27 mouse cellular contexts compared by ENCODE assay signal in the genomic region with DNA sequence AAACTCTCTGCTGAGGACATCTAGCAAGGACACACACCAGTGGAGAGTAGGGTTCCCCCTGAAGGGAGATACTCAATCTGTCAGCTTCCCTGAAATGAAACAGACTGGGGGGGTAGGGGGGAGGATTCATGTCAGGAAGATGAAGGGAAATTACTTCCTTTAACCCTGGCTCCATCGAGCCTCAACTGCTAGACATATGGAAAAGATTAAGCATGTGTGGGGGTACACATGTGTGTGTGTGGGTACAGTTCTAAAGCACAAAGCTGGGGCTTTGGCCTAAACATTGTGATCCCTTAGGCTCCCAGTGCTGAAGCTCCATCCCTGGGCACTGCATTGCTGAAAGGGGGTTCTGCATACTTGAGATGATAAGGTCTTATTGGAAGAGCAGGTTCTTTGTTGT.
A peak's percentile ranks its signal among the peaks of the same experiment; 100 is the strongest.
DNase-seq lines count a peak whose midpoint lies in the region; ATAC-seq lines count a peak whose summit lies in the region.
"Had no signal": no experiment of that assay in that cellular context is flagged by ENCODE, and none has a peak within 500 bp of the region (broad histone marks: within the 10 kb centered on the region; RNA-seq: fewer than 3 reads in every experiment).

No protein-coding gene starts in this region.

- H3K27me3 ChIP-seq in limb, embryonic 11.5 days (ENCODE audit: control insufficient read depth, insufficient read depth, low read length), result no peaks in the 10 kb centered on the region
- no peaks in the 10 kb centered on the region for H3K27me3 ChIP-seq in limb, embryonic 10.5 days (ENCODE audit: low read depth, poor library complexity, severe bottlenecking)
- no peaks in the 10 kb centered on the region for H3K27me3 ChIP-seq in embryonic facial prominence, embryonic 10.5 days (replicated peaks; ENCODE audit: low read depth, poor library complexity, severe bottlenecking)
- H3K27me3 ChIP-seq in embryonic facial prominence, embryonic 11.5 days (ENCODE audit: control insufficient read depth, insufficient read depth, low read length), result no peaks in the 10 kb centered on the region
- H3K27me3 ChIP-seq: CH12.LX; embryonic facial prominence, embryonic 13.5 days; embryonic facial prominence, embryonic 15.5 days; forebrain, embryonic 12.5 days; Patski had no signal

- no peaks in the 10 kb centered on the region for H3K36me3 ChIP-seq in limb, embryonic 11.5 days (ENCODE audit: control insufficient read depth, insufficient read depth, low read length)
- no peaks in the 10 kb centered on the region for H3K36me3 ChIP-seq in limb, embryonic 10.5 days
- no peaks in the 10 kb centered on the region for H3K36me3 ChIP-seq in embryonic facial prominence, embryonic 10.5 days (replicated peaks)
- H3K36me3 ChIP-seq in embryonic facial prominence, embryonic 11.5 days (replicated peaks; ENCODE audit: control insufficient read depth, insufficient read depth, low read depth, low read length), result no peaks in the 10 kb centered on the region
- H3K36me3 ChIP-seq: embryonic facial prominence, embryonic 13.5 days; embryonic facial prominence, embryonic 15.5 days; forebrain, embryonic 10.5 days; forebrain, embryonic 12.5 days; G1E had no signal

- no peaks in the 10 kb centered on the region for H3K4me1 ChIP-seq in limb, embryonic 11.5 days (ENCODE audit: control insufficient read depth, insufficient read depth, low read length)
- peaks cover 17% of the 10 kb centered on the region for H3K4me1 ChIP-seq in limb, embryonic 10.5 days
- H3K4me1 ChIP-seq in embryonic facial prominence, embryonic 10.5 days, result peaks cover 18% of the 10 kb centered on the region
- no peaks in the 10 kb centered on the region for H3K4me1 ChIP-seq in embryonic facial prominence, embryonic 11.5 days (ENCODE audit: control insufficient read depth, insufficient read depth, low read length)
- H3K4me1 ChIP-seq: forebrain, embryonic 10.5 days; forebrain, embryonic 12.5 days had no signal

- ATAC-seq in limb, embryonic 11.5 days (ENCODE audit: insufficient number of reproducible peaks, low FRiP score, low TSS enrichment, low read depth), result no peak
- ATAC-seq in embryonic facial prominence, embryonic 11.5 days (replicated peaks; ENCODE audit: insufficient number of reproducible peaks, low FRiP score, low TSS enrichment, low read depth), result peak; percentile 72
- ATAC-seq: activated CD4-positive, CD25-positive, alpha-beta regulatory T cell, adult 4 months; forebrain, embryonic 14.5 days; forebrain, embryonic 16.5 days; Patski had no signal

- H3K9ac ChIP-seq in limb, embryonic 11.5 days (ENCODE audit: low read length), result no peak overlapping the region
- H3K9ac ChIP-seq in embryonic facial prominence, embryonic 11.5 days (replicated peaks; ENCODE audit: low read length), result no peak overlapping the region
- H3K9ac ChIP-seq: embryonic facial prominence, embryonic 13.5 days; embryonic facial prominence, embryonic 15.5 days; forebrain, embryonic 12.5 days had no signal

- H3K4me2 ChIP-seq in limb, embryonic 11.5 days (ENCODE audit: low read depth, severe bottlenecking), result no peak overlapping the region
- no peak overlapping the region for H3K4me2 ChIP-seq in embryonic facial prominence, embryonic 11.5 days (ENCODE audit: low read depth, low read length)
- H3K4me2 ChIP-seq: embryonic facial prominence, embryonic 13.5 days; embryonic facial prominence, embryonic 15.5 days; forebrain, embryonic 12.5 days had no signal

- no peak overlapping the region for H3K4me3 ChIP-seq in limb, embryonic 11.5 days (ENCODE audit: low read depth, low read length)
- H3K4me3 ChIP-seq in limb, embryonic 10.5 days, result no peak overlapping the region
- H3K4me3 ChIP-seq in embryonic facial prominence, embryonic 10.5 days, result no peak overlapping the region
- no peak overlapping the region for H3K4me3 ChIP-seq in embryonic facial prominence, embryonic 11.5 days (ENCODE audit: low read depth, low read length)
- H3K4me3 ChIP-seq: embryonic facial prominence, embryonic 13.5 days; embryonic facial prominence, embryonic 15.5 days; erythroblast, embryonic 14.5 days; forebrain, embryonic 10.5 days; forebrain, embryonic 12.5 days had no signal

- WGBS in limb, embryonic 11.5 days, result 4% methylated on average over 1 of the region's 1 CpGs
- WGBS in limb, embryonic 10.5 days, result 25% methylated on average over 1 of the region's 1 CpGs
- WGBS in embryonic facial prominence, embryonic 10.5 days, result 44% methylated on average over 1 of the region's 1 CpGs
- WGBS in embryonic facial prominence, embryonic 11.5 days, result 22% methylated on average over 1 of the region's 1 CpGs

- no peak overlapping the region for H3K27ac ChIP-seq in limb, embryonic 11.5 days (replicated peaks; ENCODE audit: low read depth, low read length)
- no peak overlapping the region for H3K27ac ChIP-seq in limb, embryonic 10.5 days
- peak overlapping the region; percentile 57 for H3K27ac ChIP-seq in embryonic facial prominence, embryonic 10.5 days (replicated peaks)
- no peak overlapping the region for H3K27ac ChIP-seq in embryonic facial prominence, embryonic 11.5 days (replicated peaks; ENCODE audit: low read depth, low read length)
- H3K27ac ChIP-seq: embryonic facial prominence, embryonic 13.5 days; embryonic facial prominence, embryonic 15.5 days; forebrain, embryonic 10.5 days; forebrain, embryonic 12.5 days had no signal

- peak; percentile 22 for DNase-seq in limb, embryonic 11.5 days (ENCODE audit: low spot score)
- DNase-seq in limb, embryonic 10.5 days (ENCODE audit: low spot score), result no peak
- peak; percentile 17 for DNase-seq in embryonic facial prominence, embryonic 10.5 days (ENCODE audit: low spot score)
- peak; percentile 50 for DNase-seq in embryonic facial prominence, embryonic 11.5 days (ENCODE audit: low spot score)
- peak; percentile 23 for DNase-seq in forelimb bud, embryonic 11.5 days (ENCODE audit: low read depth, low spot score)
- no peak for DNase-seq in urinary bladder, adult 18-20 months (ENCODE audit: low spot score in 2 of 2)
- DNase-seq in right cerebral cortex, postnatal 36 days (ENCODE audit: low spot score in 2 of 2), result no peak
- no peak for DNase-seq in heart, adult 8-10 months (ENCODE audit: low spot score)
- DNase-seq: adrenal gland, adult 8-10 months; adrenal gland, postnatal 14 days; adrenal gland, postnatal 36 days; cerebellum, adult 11-12 months; cerebellum, adult 2 months; cerebellum, adult 9-10 months; cerebellum, postnatal 10 days; cerebellum, postnatal 25 days had no signal

- no peaks in the 10 kb centered on the region for H3K9me3 ChIP-seq in limb, embryonic 11.5 days (ENCODE audit: control insufficient read depth, low read length)
- no peaks in the 10 kb centered on the region for H3K9me3 ChIP-seq in limb, embryonic 10.5 days (replicated peaks)
- no peaks in the 10 kb centered on the region for H3K9me3 ChIP-seq in embryonic facial prominence, embryonic 10.5 days
- no peaks in the 10 kb centered on the region for H3K9me3 ChIP-seq in embryonic facial prominence, embryonic 11.5 days (replicated peaks; ENCODE audit: control insufficient read depth, low read length)
- H3K9me3 ChIP-seq: embryonic facial prominence, embryonic 13.5 days; embryonic facial prominence, embryonic 15.5 days; forebrain, embryonic 10.5 days; forebrain, embryonic 12.5 days had no signal

Comparison
In these comparisons a context has a peak if more than half of its experiments do, and no peak if none do; other contexts are left out.
1. DNase-seq: peak in limb, embryonic 11.5 days (single experiment), embryonic facial prominence, embryonic 10.5 days (single experiment), embryonic facial prominence, embryonic 11.5 days (single experiment) and forelimb bud, embryonic 11.5 days (single experiment); none in limb, embryonic 10.5 days (single experiment), urinary bladder, adult 18-20 months (0 of 2), right cerebral cortex, postnatal 36 days (0 of 2) and heart, adult 8-10 months (single experiment).